Mouse (Mus musculus) central nervous system, embryonic 18 days (tissue): Measurements from ENCODE around the gene Olfr582. TPM values are rescaled to one million over a fixed set of nuclear protein-coding genes. Genes with fewer than 3 reads are reported as not detected.

Experiments used
- polyA plus RNA-seq: library from polyadenylated mRNA; depleted of rRNA; stranded (reverse); fragments of >200 nt; gene quantifications from 2 replicates; pipeline ENCODE4 v1.2.3, GENCODE M21; 2012; rRNA removed

Olfr582 gene
- not detected in 2 replicates for polyA plus RNA-seq

DNA sequence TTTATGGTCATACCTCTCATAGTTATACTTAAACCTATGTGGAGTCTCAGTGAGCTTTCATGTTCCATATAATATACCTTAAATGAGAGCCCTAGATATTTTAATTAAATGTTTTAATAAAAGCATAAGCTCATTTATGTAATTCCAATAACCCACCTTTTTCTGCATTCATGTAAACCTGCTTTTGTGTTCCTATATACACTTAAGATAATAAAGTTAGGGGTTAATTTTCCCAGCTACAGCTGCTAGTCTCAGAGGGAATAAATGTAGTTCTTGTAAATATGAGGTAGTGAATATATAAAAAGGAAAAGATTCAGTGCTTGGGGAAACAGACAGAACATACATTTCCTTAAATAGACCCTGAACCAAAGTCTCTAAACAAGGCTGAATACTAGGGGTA is at the start of gene Olfr582:
TSS of gene Olfr582 (plus strand) at position 301 of the 400 bp plus-strand sequence.

DNA sequence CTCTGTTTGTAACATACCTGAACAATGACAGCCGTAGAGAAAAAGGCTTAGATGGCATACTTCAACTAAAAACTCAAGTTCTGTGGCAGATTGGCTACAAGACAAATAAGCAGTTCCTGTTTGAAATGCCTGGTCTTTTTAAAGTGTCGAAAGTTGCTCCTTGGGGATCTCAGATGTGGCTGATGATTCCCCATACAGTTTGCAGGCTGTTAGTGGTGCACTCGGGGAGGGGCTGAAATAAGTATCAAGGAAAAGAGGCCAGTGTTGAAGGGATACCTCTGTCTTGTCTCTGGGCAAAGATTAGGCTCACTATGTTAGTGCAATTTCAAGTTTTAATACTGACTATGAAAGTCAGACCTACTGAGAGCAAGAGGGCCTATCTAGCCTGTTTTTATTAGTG is 48.6 kb upstream of the Olfr582 start, which contains the start of gene Olfr578:
TSS of gene Olfr578 (minus strand) at position 101 of the 400 bp plus-strand sequence.

DNA sequence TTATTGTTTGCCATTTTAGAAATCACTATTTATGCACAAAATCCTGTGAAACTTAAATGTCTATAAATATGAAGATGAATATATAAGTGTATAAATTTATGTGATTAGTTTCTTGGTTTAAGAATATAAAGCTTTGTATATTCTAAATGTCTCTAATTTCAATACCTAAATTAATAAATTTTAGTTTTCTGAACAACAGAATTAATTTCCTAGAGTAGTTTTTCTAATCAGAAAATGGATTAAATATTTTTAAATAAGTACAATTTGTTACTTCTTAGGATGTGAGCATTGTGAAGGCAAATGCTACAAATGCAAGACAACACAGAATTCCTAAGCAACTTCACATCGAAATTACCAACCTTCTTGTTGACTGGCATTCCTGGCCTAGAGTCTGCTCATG is 13.2 kb downstream of the Olfr582 start, which contains the start of gene Olfr583:
TSS of gene Olfr583 (plus strand) at position 301 of the 400 bp plus-strand sequence.

DNA sequence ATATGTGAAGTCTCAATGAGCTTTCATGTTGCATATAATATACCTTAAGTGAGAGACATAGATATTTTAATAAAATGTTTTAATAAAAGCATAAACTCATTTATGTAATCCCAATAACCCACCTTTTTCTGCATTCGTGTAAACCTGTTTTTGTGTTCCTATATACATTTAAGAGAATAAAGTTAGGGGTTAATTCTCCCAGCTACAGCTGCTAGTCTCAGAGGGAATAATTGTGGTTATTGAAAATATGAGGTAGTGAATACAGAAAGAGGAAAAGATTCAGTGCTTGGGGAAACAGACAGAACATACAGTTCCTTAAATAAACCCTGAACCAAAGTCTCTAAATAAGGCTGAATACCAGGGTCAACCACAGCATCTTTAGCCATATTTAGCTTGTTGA is 43.8 kb downstream of the Olfr582 start, which contains the start of gene Olfr584:
TSS of gene Olfr584 (plus strand) at position 301 of the 400 bp plus-strand sequence.

Other genes with a start within 250 kb of the Olfr582 start
- not detected in 2 replicates for gene Olfr564, start 234.5 kb upstream of the Olfr582 start, polyA plus RNA-seq
- gene Olfr566, start 179.3 kb upstream of the Olfr582 start, polyA plus RNA-seq, result not detected in 2 replicates
- gene Olfr568, start 160.9 kb upstream of the Olfr582 start, polyA plus RNA-seq, result not detected in 2 replicates
- not detected in 2 replicates for gene Olfr569, start 147.1 kb upstream of the Olfr582 start, polyA plus RNA-seq
- gene Olfr570, start 143.4 kb upstream of the Olfr582 start, polyA plus RNA-seq, result 0.05 TPM in 1 of 2 replicates, not detected in the other
- not detected in 2 replicates for gene Olfr571, start 120.5 kb upstream of the Olfr582 start, polyA plus RNA-seq
- gene Olfr572, start 113.6 kb upstream of the Olfr582 start, polyA plus RNA-seq, result not detected in 2 replicates
- gene Olfr573-ps1, start 95.4 kb upstream of the Olfr582 start, polyA plus RNA-seq, result not detected in 2 replicates
- not detected in 2 replicates for gene Olfr574, start 89.6 kb upstream of the Olfr582 start, polyA plus RNA-seq
- not detected in 2 replicates for gene Olfr575, start 79.2 kb upstream of the Olfr582 start, polyA plus RNA-seq
- not detected in 2 replicates for gene Olfr576, start 75.4 kb upstream of the Olfr582 start, polyA plus RNA-seq
- not detected in 2 replicates for gene Olfr577, start 62.1 kb upstream of the Olfr582 start, polyA plus RNA-seq
- not detected in 2 replicates for gene Olfr578, start 48.7 kb upstream of the Olfr582 start, polyA plus RNA-seq
- gene Olfr583, start 13.3 kb downstream of the Olfr582 start, polyA plus RNA-seq, result not detected in 2 replicates
- gene Olfr584, start 43.9 kb downstream of the Olfr582 start, polyA plus RNA-seq, result not detected in 2 replicates
- not detected in 2 replicates for gene Olfr585, start 59.7 kb downstream of the Olfr582 start, polyA plus RNA-seq
- gene Olfr586, start 87.6 kb downstream of the Olfr582 start, polyA plus RNA-seq, result not detected in 2 replicates
- not detected in 2 replicates for gene Olfr588-ps1, start 102.9 kb downstream of the Olfr582 start, polyA plus RNA-seq
- not detected in 2 replicates for gene Olfr589, start 118.3 kb downstream of the Olfr582 start, polyA plus RNA-seq
- gene Olfr591, start 140.3 kb downstream of the Olfr582 start, polyA plus RNA-seq, result not detected in 2 replicates
- gene Olfr592, start 146.8 kb downstream of the Olfr582 start, polyA plus RNA-seq, result not detected in 2 replicates
- gene Olfr593, start 173.8 kb downstream of the Olfr582 start, polyA plus RNA-seq, result not detected in 2 replicates
- gene Olfr594, start 179.0 kb downstream of the Olfr582 start, polyA plus RNA-seq, result not detected in 2 replicates
- not detected in 2 replicates for gene Usp17ld, start 214.5 kb downstream of the Olfr582 start, polyA plus RNA-seq